In genomic region chr7:49076283-49076694, GRCm38 (mm10) we compare ENCODE assay signal across 15 mouse cellular contexts.
DNase-seq lines count a peak whose midpoint lies in the region; ATAC-seq lines count a peak whose summit lies in the region.
"Had no signal": no experiment of that assay in that cellular context is flagged by ENCODE, and none has a peak within 500 bp of the region (broad histone marks: within the 10 kb centered on the region; RNA-seq: fewer than 3 reads in every experiment).

No protein-coding gene starts in this region.

- peak overlapping the region; percentile 50; the same call in 1 of the 2 replicates for H3K27ac ChIP-seq in midbrain, embryonic 10.5 days (replicated peaks)
- H3K27ac ChIP-seq in midbrain, embryonic 16.5 days (ENCODE audit: low read length): no peak overlapping the region
- peak overlapping the region; percentile 28 for H3K27ac ChIP-seq in hindbrain, embryonic 14.5 days
- peak overlapping the region; percentile 8 for H3K27ac ChIP-seq in neural tube, embryonic 14.5 days (ENCODE audit: low read depth, low read length)
- H3K27ac ChIP-seq: heart, embryonic 10.5 days; stomach, postnatal 0 days had no signal

- no peak; the same call in 1 of the 2 replicates for ATAC-seq in midbrain, embryonic 16.5 days
- ATAC-seq in hindbrain, embryonic 14.5 days (ENCODE audit: low FRiP score): no peak
- no peak for ATAC-seq in neural tube, embryonic 14.5 days (ENCODE audit: low read depth)

- peaks cover 32% of the 10 kb centered on the region; the same call in 1 of the 2 replicates for H3K27me3 ChIP-seq in midbrain, embryonic 10.5 days (ENCODE audit: low read depth, poor library complexity, severe bottlenecking)
- no peaks in the 10 kb centered on the region for H3K27me3 ChIP-seq in midbrain, embryonic 16.5 days (ENCODE audit: control insufficient read depth, insufficient read depth, low read depth, low read length)
- H3K27me3 ChIP-seq in hindbrain, embryonic 14.5 days (ENCODE audit: control insufficient read depth, insufficient read depth, low read length): no peaks in the 10 kb centered on the region
- H3K27me3 ChIP-seq in neural tube, embryonic 14.5 days (ENCODE audit: control insufficient read depth, insufficient read depth, low read length): no peaks in the 10 kb centered on the region

- H3K4me3 ChIP-seq in midbrain, embryonic 10.5 days: no peak overlapping the region
- H3K4me3 ChIP-seq in midbrain, embryonic 16.5 days (ENCODE audit: low read depth, low read length): no peak overlapping the region
- H3K4me3 ChIP-seq in hindbrain, embryonic 14.5 days (replicated peaks; ENCODE audit: low read length): no peak overlapping the region
- no peak overlapping the region for H3K4me3 ChIP-seq in neural tube, embryonic 14.5 days (ENCODE audit: low read depth, low read length)
- H3K4me3 ChIP-seq: heart, embryonic 10.5 days had no signal

- H3K4me2 ChIP-seq in midbrain, embryonic 16.5 days (ENCODE audit: low read length): no peak overlapping the region
- H3K4me2 ChIP-seq in hindbrain, embryonic 14.5 days (replicated peaks): no peak overlapping the region
- H3K4me2 ChIP-seq in neural tube, embryonic 14.5 days (ENCODE audit: low read depth, low read length): no peak overlapping the region

- no peaks in the 10 kb centered on the region for H3K9me3 ChIP-seq in midbrain, embryonic 10.5 days (replicated peaks)
- no peaks in the 10 kb centered on the region for H3K9me3 ChIP-seq in midbrain, embryonic 16.5 days (replicated peaks; ENCODE audit: control insufficient read depth, low read length, poor library complexity, severe bottlenecking)
- H3K9me3 ChIP-seq in hindbrain, embryonic 14.5 days (ENCODE audit: control insufficient read depth, low read length): no peaks in the 10 kb centered on the region
- no peaks in the 10 kb centered on the region for H3K9me3 ChIP-seq in neural tube, embryonic 14.5 days (ENCODE audit: control insufficient read depth, low read length)
- H3K9me3 ChIP-seq: heart, embryonic 10.5 days had no signal

- no peak overlapping the region for H3K9ac ChIP-seq in midbrain, embryonic 16.5 days (ENCODE audit: low read depth, low read length)
- no peak overlapping the region for H3K9ac ChIP-seq in hindbrain, embryonic 14.5 days
- H3K9ac ChIP-seq in neural tube, embryonic 14.5 days (replicated peaks; ENCODE audit: low read depth, low read length): no peak overlapping the region

- no peaks in the 10 kb centered on the region for H3K36me3 ChIP-seq in midbrain, embryonic 10.5 days
- H3K36me3 ChIP-seq in midbrain, embryonic 16.5 days (ENCODE audit: control insufficient read depth, insufficient read depth, low read length): no peaks in the 10 kb centered on the region
- H3K36me3 ChIP-seq in hindbrain, embryonic 14.5 days (replicated peaks; ENCODE audit: control insufficient read depth, insufficient read depth): no peaks in the 10 kb centered on the region
- H3K36me3 ChIP-seq in neural tube, embryonic 14.5 days (ENCODE audit: control insufficient read depth, insufficient read depth, low read length): no peaks in the 10 kb centered on the region
- H3K36me3 ChIP-seq: heart, embryonic 10.5 days had no signal

- 60% methylated on average over 8 of the region's 8 CpGs for WGBS in midbrain, embryonic 10.5 days
- 20% methylated on average over 8 of the region's 8 CpGs for WGBS in midbrain, embryonic 16.5 days
- 20% methylated on average over 8 of the region's 8 CpGs for WGBS in hindbrain, embryonic 14.5 days
- WGBS in neural tube, embryonic 14.5 days: 17% methylated on average over 8 of the region's 8 CpGs

- peaks cover 76% of the 10 kb centered on the region for H3K4me1 ChIP-seq in midbrain, embryonic 10.5 days
- H3K4me1 ChIP-seq in midbrain, embryonic 16.5 days (ENCODE audit: control insufficient read depth, insufficient read depth, low read length): peaks cover 18% of the 10 kb centered on the region
- H3K4me1 ChIP-seq in hindbrain, embryonic 14.5 days (replicated peaks; ENCODE audit: control insufficient read depth, insufficient read depth, low read length): peaks cover 26% of the 10 kb centered on the region
- peaks cover 26% of the 10 kb centered on the region for H3K4me1 ChIP-seq in neural tube, embryonic 14.5 days (ENCODE audit: control insufficient read depth, insufficient read depth, low read length)

- peak; percentile 13 for DNase-seq in adrenal gland, postnatal 10 days
- DNase-seq in adrenal gland, adult (ENCODE audit: inconsistent age in 2 of 2, low spot score in 1 of 2): no peak
- no peak for DNase-seq in midbrain, embryonic 10.5 days (ENCODE audit: low spot score)
- DNase-seq in hindbrain, embryonic 14.5 days (ENCODE audit: low spot score): peak; percentile 65
- no peak for DNase-seq in kidney, postnatal 10 days
- DNase-seq in lung, adult 18-20 months: no peak
- DNase-seq: adrenal gland, postnatal 25 days; gastrocnemius, postnatal 10 days; heart, postnatal 36 days; kidney, adult 2 months; spleen, adult 18-20 months had no signal

Comparison
In these comparisons a context has a peak if more than half of its experiments do, and no peak if none do; other contexts are left out.
1. DNase-seq: peak in adrenal gland, postnatal 10 days (single experiment) and hindbrain, embryonic 14.5 days (single experiment); none in adrenal gland, adult (0 of 2), midbrain, embryonic 10.5 days (single experiment), kidney, postnatal 10 days (single experiment) and lung, adult 18-20 months (0 of 2).